Mouse (Mus musculus) embryonic fibroblast, embryonic 13.5 days (primary cell): ENCODE results near the gene Zbtb3.

ENCODE experiments used
- CTCF ChIP-seq: IDR thresholded peaks from 2 replicates; pipeline ENCODE4 v1.5.1; 2011; ENCODE audit warnings: mild to moderate bottlenecking, control low read depth, low read length, moderate library complexity, borderline replicate concordance; ENCODE audit not compliant: insufficient read depth
- POLR2A ChIP-seq: IDR thresholded peaks from 2 replicates; pipeline ENCODE4 v1.6.1; 2011; ENCODE audit warnings: low read depth, mild to moderate bottlenecking, control low read depth, low read length, moderate library complexity

GRCm38 (mm10) chr19:8838041-8838730, 35.8 kb downstream of the Zbtb3 start:
- TF ChIP-seq CTCF (no peak), POLR2A (no peak)
